Mouse (Mus musculus) left cerebral cortex, postnatal 25 days (tissue): Measurements from ENCODE around the gene Gprin1. TPM values are rescaled to one million over a fixed set of nuclear protein-coding genes. Genes with fewer than 3 reads are reported as not detected.

Source experiments
- DNase-seq, 2 experiments: peaks; one replicate each; pipeline ENCODE4 v3.0.0; 2022; ENCODE audit warnings: low spot score in 2 of 2, mixed read lengths in 1 of 2
- intact Hi-C: fragments of 180-260 bp; cut with DNase I; formaldehyde crosslinking; loops from one replicate; pipeline ENCODE4 v1.15.1; 2025
- total RNA-seq, 2 experiments: library from RNA; stranded (reverse); gene quantifications; 2 replicates each; pipeline ENCODE4 v1.2.3; 2021

Gene Gprin1
- total RNA-seq, 2 experiments from 2014 or later, result 120 to 145 TPM

- peak in 1 of 2 experiments; percentile 49 for DNase-seq
- intact Hi-C loops, result loop anchor here (2.0 kb wide), 1 partner anchor 15 kb away; no protein-coding TSS in a partner anchor
These were observed 15.9 kb upstream of the Gprin1 start for GRCm38 (mm10) chr13:54765281-54766191.

DNA sequence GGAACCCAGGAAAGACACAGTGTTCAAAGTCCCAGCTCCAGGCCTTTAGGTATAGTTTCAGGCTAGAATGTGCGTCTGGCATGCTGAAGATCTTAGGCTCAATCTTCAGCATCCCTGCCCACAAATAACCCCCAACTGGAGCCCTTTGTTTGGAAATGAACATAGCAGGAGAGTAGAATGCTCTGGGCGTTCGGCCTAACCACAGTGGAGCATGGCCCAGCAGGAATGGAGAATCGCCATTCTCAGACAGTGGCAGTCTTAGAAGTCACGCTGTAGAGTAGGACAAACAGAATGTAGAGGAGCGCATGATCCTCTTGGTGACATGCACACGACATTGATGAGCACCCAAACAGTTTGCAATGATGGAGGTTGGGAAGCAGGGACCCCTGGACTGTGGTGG, 11.2 kb upstream of the Gprin1 start:
- intact Hi-C loops, result loop anchor here (1.0 kb wide), 1 partner anchor 33 kb away; no protein-coding TSS in a partner anchor
- no peak for DNase-seq

- intact Hi-C loops, result loop anchor here (1.0 kb wide), 1 partner anchor 34 kb away; no protein-coding TSS in a partner anchor
These were observed 10.6 kb upstream of the Gprin1 start for GRCm38 (mm10) chr13:54760164-54760795.

DNA sequence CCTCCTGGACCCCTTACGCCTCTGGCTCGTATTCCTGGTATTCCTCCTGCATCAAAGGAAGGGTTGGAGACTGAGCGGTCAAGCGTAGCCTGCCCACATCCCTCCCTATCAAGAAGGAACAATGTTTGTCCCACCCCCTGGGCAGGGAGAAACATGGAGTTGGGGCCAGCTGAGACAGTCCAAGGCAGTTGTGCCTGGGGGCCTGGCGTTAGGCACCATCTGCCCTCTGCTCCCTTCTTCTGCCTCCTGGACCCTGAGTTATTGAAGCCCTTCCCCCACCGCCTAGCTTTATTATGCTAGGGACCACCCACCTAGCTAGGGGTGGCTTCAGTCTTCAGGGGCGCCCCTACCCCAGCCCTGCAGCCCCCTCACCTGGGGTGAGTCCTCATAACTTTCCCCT, 9.8 kb upstream of the Gprin1 start:
- intact Hi-C loops, result loop anchor here (2.0 kb wide), 1 partner anchor 43 kb away; no protein-coding TSS in a partner anchor
- DNase-seq, result no peak

More at GRCm38 (mm10) chr13:54760164-54760795, 10.6 kb upstream of the Gprin1 start:
- peak; percentile 89 to 98 for DNase-seq

DNA sequence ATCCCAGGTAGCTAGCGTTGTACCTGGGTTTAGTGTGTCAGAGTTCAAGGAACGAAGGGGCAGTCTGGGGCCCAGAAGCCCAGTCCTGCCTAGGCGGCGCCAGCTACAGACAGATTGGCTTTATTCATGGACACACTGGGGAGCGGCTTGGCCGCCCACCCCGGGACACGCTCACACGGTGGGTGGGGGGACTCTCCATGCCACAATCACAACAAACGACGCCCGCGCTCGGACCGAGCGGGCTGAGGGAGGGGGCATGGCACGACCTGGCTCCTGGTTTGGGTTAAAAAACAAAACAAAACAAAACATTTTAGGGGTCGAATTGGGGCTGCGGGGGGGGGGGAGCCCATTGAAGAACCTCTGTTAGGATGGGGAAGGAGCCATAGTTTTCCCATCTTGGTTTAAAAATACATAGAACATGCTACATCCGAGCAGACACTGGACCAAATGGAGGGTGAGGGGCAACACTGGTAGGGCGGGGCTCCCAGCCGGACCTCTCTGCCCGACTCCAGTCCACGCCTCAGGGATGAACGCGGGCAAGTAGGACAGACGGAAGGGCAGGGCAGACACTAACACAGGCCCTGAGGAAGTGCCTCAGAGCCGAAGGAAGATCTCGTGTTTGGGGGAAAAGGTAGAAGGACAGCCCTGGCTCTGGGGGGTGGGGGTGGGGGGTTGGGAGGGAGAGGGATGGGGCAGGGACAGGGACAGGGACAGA, 9.2 kb upstream of the Gprin1 start:
- DNase-seq, result no peak
- intact Hi-C loops, result loop anchor here (2.0 kb wide), 1 partner anchor 42 kb away; no protein-coding TSS in a partner anchor

GRCm38 (mm10) chr13:54758045-54758755, 8.5 kb upstream of the Gprin1 start:
- intact Hi-C loops, result loop anchor here (2.0 kb wide), 1 partner anchor 41 kb away; no protein-coding TSS in a partner anchor
- peak; percentile 92 to 95 for DNase-seq

DNA sequence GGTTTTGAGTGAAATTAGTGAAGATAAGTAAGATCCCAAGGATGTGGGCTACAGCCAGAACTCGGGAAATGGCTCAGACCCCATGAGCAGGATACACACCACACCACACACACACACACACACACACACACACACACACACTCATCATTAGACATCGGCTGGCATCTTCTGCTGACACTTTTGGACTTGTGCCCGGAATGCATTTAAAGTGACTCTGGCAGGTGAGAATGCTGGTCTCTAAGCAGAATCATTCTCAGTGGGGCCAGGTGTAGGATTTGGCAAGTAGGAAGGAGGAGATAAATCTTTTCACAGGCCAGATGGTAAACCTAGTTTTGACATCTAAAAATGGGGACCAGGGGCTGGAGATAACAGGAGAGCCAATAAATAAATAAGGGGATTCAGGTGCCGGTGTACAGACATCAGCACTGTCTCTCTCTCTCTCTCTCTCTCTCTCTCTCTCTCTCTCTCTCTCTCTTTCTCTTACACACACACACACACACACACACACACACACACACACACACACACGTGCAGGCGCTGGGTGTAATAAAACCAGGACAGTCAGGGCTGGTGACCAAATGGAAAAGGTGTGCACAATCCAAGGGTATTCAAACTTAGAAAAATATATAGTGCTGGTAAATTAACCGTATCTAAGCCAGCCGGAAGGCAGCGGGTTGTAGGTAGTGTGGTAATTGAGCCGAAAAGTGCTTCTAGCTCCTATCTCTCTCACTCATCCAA, 7.6 kb upstream of the Gprin1 start:
- no peak for DNase-seq
- intact Hi-C loops, result no loop called here

GRCm38 (mm10) chr13:54756156-54756712, 6.6 kb upstream of the Gprin1 start:
- peak in 1 of 2 experiments; percentile 8 for DNase-seq

DNA sequence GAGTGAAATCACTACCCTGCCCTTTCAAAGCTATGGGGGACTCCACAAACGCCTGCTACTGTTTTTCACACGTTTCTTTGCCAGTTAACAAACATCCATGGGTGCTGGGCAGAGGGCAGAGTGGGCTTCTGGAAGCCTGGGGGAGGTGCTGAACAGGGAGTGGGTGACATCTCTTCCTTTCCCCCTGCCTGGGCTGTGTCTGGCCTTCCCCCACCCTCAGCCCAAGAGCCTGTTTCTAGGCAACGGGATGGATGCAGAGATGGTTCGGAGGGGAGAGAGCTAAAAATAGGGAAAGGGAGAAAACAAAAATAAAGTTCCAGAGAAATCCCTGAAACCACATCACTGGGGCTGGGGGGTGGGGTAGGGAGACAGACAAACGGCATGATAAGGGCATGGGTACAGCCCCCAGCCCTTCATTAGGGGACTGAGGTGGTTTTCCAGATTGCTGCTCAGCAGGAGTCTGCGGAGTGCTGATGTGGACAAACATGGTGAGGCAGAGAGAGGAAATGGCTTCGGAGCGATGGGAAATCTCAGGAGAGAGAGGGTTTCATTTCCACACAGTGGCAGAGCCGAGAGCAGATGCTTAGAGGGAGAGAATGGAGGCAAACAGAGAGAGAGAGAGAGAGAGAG, 5.6 kb upstream of the Gprin1 start:
- peak in 1 of 2 experiments; percentile 83 for DNase-seq
- intact Hi-C loops, result no loop called here

More at GRCm38 (mm10) chr13:54756156-54756712, 6.6 kb upstream of the Gprin1 start:
- intact Hi-C loops, result no loop called here

GRCm38 (mm10) chr13:54754169-54755080, 4.8 kb upstream of the Gprin1 start:
- DNase-seq, result peak in 1 of 2 experiments; percentile 28
- intact Hi-C loops, result no loop called here

DNA sequence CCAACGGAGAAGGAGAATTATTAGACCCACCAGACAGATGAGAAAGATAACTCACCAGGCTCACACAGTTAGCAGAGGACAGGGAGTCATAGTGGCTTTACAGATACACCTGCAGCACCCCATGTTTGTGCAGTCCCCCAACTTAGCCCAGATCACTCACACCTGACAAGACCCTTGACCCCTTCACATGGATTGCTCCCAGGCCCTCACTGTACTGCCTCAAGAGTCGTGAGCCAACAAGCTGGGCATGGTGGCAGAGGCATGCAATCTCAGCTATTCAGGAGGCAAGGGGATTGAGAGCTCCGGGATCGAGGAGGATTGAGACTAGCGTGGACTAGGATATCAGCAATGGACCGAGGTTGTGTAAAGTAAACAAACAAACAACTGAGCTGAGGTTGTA, 4.1 kb upstream of the Gprin1 start:
- intact Hi-C loops, result no loop called here
- DNase-seq, result peak in 1 of 2 experiments; percentile 4

GRCm38 (mm10) chr13:54752656-54753055, 3.0 kb upstream of the Gprin1 start:
- DNase-seq, result peak; percentile 85 to 96
- intact Hi-C loops, result no loop called here

DNA sequence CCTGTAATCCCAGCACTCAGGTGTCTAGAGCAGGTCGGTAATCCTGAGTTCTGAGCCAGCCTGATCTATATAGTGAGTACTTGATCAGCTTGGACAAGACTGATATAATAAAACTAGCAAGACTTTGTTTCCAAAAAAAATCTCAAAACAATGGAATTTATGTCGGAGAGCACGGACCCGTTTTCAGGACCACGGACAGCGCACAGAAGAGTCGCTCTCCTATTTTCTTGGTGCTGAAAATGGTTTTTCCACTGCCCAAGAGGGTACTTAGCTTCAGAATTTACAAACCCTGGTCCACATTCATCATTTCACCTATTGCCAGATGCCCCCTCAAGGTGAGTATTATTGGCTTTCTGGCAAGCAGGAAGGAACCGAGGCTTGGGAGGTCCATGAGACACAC, 1.0 kb upstream of the Gprin1 start:
- intact Hi-C loops, result no loop called here
- no peak for DNase-seq

- DNase-seq, result peak in 1 of 2 experiments; percentile 76
- intact Hi-C loops, result no loop called here
These were observed 412 bp downstream of the Gprin1 start for GRCm38 (mm10) chr13:54749061-54749863.

- intact Hi-C loops, result no loop called here
These were observed 983 bp downstream of the Gprin1 start for GRCm38 (mm10) chr13:54748721-54749060.

DNA sequence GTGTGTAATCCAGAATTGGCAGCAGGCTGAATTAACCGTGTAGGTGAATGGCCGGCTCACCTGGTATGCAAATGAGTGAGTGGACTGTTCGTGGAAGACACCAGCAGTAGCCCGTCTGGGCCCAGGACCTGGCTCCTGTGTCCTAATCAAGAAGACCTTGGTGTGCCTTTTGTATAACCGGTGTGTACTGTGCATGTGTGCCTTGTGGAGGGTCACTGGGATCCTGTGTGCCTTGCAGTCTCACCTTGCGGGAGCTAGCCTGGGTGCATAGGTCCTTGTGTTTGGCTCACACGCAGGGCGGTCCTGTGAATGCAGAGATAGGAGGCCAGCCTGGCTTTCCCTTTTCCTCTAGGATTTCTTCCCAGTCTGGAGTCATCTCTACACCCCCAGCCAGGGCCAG, 1.5 kb downstream of the Gprin1 start:
- intact Hi-C loops, result no loop called here
- no peak for DNase-seq

More at GRCm38 (mm10) chr13:54748721-54749060, 983 bp downstream of the Gprin1 start:
- no peak for DNase-seq
